Mouse (Mus musculus): Measurements from ENCODE around the gene Sbpl.

DNA sequence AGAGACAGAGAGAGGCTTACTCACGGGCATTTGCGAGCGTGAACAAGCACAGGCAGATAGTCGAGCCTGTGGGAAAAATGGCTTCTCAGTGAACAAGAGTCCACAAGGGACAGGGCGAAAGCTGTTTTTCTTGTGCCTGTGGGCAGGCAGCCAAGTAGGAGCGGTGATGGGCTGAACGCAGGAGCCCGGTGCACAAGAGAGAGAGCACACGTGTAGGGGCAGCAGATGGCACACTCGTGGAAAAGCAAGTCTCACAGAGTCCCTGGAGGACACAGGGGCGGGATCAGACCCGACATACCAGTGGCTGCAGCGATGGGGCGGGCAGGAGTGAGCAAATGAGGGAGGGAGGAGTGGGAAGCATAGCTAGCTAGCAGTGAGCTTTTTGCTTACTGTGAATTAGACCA, 30.0 kb downstream of the Sbpl start:
- TF ChIP-seq POLR2A (IDR thresholded peaks at IDR 0.05; ENCODE audit: control insufficient read depth, extremely low read depth, insufficient read depth, low read length, poor library complexity): peak; percentile 10; the same call in 1 of the 2 replicates
- TF ChIP-seq CTCF (IDR thresholded peaks at IDR 0.05; ENCODE audit: borderline replicate concordance, control insufficient read depth, extremely low read depth, insufficient read depth, low read length, poor library complexity): no peak

Measured in thymus, adult 2 months (tissue).